Mouse (Mus musculus): Measurements from ENCODE around the gene Ier5.

Gene Ier5

DNA sequence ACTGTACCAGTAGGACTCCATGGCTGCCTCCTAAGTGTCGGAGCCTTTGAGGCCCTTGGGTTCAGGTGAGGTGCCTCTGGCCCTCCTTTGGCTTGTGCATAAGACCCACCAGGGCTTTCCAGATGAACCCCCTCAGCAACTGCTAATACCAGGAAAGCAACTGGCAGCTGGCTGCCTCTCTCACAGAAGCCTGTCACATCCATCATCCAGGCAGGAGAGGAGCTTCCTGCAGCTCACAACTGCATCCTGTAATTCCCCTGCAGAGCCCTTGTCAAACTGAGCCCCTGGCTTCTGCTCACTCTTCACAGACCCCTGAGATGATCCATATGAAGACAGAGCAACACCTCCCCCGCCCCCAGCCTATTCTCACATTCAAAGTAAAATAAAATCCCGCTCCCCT, 21.8 kb downstream of the Ier5 start:
- no peak for DNase-seq (ENCODE audit: low read depth)

DNA sequence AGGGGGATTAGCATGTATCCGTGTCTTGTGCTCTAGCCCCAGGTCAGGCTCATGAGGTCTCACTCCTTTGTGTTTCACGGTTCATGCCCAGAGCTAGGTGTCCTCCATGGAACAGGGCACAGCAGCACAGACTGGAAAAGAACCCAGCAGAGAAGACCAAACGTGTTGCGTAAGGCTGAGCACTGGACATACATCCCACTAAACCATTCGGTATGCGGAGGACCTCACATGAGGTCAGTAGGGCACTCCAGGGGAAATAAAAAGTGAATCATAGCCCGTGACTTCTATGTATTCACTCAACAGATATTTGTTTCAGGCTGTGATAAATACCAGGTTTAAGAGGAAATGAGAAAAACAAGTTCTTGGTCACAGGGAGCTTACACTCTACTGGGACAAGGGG, 23.6 kb downstream of the Ier5 start:
- DNase-seq (ENCODE audit: low read depth) = no peak

DNA sequence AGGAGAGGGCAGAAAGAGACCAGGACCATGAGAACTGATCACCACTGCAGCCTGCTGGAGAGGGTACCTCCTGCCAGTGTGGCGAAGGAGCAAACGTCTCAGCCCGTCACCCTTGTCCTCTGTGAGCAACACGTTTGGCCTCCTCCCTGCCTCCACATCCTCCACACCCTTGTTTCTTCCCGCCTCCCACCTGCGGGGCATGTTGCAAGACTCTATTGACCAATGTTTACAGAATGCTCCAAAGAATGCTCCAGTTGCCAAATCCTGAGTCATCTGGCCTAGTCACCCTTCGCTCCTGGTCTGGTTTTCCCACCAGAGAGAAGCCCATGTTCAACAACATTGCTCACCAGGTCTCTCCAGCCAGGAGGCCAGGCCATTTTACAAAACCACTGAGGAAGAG, 24.6 kb downstream of the Ier5 start:
- peak; percentile 99 for DNase-seq (ENCODE audit: low read depth)

DNA sequence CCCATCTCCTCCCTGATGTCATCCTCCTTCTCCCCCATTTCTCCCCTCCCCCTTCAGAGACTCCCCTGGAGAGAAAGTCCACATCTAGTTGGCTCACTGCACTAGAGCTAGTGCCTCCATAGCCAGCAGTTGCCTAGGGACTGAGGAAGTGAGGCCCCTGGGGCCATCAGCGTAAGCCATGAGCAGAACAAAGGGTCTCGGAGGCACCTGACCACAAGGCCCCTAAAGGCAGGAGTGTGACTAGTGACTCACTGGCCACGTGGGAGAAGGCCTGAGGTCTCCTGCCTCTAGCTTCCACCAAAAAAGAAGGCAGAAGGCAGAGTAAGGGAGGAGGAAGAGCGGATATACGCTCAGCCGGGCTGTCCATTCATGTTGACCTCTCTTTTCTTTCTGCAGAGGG, 25.5 kb downstream of the Ier5 start:
- DNase-seq (ENCODE audit: low read depth) = no peak

DNA sequence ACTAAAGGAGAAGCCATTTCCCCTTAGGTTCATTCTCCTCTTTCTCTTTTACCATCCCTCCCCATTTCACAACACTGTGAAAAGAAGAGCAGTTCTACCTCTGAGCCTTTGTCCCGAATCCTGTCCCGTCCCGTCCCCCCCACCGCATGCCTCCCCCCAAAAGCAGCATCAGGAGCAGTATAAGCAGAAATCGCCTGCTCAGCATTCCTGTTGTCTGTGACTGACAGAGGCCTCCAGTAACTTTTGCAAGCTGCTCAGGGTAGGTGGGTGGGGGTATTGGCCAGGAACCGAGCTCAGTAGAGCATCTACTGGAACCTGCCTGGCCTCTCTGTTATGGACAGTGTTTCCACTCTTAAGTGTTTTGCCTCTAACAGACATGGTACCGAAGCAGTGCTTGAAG, 26.3 kb downstream of the Ier5 start:
- DNase-seq (ENCODE audit: low read depth) = no peak

DNA sequence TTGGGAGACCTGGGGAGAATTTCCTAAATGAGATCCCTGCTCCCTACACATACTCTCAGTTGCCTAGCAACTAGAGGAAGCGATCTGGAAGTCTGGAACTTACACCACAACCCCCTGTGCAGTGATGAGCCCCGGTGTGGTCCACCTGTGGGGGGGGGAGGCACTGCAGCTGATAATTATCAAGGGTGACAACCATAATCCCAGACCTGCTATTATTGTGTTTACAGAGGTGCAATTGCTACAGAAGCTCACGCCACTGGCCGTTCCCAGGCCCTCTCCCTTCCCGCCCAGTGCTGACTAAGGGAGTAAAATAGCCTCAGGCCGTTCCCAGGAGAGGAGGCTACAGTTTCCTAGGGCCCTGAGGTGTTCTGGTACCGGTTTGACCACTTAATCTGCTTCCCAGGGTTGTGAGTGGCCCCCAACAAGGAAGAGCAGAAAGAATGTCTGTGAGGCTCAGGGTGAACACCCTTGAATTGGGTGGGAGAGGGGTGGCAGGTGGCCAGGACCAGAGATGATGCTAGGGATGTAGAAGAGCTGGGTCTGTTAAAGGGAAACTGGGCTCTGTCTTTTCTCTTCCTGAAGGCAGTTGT, 28.1 kb downstream of the Ier5 start:
- no peak for DNase-seq (ENCODE audit: low read depth)

DNA sequence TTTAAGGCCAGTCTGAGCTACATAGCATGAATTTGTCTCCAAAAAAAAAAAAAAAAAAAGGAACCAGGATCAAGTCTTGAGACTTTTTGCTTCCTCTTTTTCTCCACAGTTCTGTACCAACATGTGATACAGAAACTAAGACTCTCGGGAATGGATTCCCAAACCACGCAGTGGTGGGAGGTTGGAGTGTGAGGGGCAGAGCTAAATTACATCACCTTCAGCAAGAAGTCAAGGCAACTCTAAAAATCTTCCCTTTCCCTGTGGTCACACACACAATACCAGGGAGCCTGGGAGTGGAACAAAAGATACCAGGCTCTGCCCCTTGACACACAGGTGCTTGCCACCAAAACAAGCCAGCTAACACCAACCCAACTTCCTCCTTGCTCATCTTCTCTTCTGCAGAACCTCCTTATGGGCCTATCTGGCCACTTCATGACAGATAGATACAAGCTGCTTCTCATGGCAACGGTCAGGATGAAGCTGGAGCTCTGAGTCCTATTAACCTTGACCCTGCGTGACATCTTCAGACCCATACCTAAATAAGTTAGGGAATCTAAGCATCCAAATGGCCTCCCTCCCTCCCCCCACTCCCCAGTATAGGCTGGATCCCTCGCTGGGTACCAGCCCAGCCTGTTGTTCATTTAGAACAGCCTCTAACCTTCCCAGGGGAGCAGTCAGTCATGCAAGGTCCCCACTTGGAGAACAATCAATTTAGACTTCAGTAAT, 28.7 kb downstream of the Ier5 start:
- no peak for DNase-seq (ENCODE audit: low read depth)

DNA sequence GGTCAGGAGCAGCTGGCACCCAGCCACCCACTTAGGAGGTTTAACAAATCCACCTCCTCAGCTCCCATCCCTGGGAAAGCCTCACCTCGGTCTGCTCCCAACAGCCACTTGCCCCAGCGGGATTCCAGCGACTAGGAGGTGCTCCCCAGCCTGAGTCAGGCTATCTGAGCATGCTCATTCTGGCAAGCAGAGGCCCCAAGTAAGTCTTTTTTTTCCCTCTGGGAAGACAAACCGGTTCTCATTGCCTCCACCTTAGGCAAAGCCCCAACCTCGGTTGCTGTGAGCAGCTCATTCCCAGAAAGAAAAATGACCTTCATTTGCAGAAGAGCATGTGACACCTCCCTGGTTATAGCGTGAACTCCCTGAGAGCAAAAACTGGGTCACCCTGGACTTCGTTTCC, 29.7 kb downstream of the Ier5 start:
- DNase-seq (ENCODE audit: low read depth) = no peak

DNA sequence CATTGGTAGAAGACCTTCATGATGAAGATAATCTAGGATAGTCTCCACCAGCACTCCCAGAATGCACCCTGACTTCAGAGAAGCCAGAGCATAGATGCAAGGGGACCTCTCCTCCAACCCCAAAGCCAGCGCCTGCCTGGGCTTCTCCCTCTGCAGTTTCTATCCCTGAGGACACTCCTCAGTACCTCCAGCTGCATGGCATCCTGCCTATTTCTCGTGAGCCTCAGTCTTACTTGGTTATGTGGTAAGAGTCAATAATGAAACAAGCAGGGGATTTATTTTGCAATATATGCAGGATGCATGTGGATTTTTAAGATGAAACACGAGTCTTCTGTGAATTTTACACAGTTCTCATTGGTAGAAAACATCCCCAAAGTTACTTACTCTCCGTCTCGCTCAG, 33.2 kb downstream of the Ier5 start:
- DNase-seq (ENCODE audit: low read depth) = no peak

DNA sequence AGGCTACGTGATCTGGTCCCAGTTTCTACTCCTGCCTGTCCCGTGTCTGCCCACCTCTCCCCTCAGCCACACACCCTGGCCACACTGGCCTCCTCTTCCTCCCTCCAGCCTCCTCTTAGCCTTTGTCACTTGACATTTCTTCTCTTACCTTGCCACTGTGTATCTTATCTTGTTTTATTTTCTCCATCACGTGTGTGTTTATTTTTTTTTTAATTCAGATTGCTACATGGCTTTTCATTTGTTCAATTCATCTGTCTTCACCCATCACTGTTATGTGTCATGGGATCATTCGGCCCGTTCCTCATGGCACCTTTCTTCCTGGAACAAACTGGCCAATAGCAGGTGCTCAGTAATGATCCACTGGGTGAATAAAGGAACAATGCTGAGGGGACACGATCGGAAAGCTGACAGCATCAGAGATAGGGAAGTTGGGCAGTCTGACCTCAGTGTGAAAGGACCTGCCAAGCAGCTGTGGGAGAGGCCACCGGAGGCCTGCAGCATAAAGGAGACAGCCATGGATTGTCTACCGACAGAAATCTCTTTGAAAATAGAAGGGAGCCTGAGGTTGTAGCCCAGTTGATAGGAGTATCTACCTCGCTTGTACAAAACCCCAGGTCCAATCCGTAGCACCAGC, 34.3 kb downstream of the Ier5 start:
- DNase-seq (ENCODE audit: low read depth) = no peak

DNA sequence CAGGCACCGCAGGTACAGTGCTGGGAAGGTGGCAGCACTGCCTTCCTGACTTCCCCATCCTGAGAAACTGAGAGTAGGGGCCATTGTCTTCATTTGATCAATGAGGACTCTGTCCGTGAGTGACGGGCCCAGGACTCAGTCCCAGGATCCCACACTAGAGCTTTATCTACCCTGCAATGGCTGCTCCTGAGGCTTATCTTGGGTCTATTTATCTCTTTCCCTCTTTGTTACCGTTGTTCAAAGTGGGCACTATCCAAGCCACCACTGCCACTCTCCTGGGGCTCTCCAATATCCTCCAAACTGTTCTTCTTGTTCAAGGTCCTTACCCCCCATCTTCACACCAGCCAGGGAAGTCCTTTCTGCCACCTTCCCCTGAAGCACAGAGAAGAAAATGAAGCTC, 34.8 kb downstream of the Ier5 start:
- DNase-seq (ENCODE audit: low read depth) = no peak

DNA sequence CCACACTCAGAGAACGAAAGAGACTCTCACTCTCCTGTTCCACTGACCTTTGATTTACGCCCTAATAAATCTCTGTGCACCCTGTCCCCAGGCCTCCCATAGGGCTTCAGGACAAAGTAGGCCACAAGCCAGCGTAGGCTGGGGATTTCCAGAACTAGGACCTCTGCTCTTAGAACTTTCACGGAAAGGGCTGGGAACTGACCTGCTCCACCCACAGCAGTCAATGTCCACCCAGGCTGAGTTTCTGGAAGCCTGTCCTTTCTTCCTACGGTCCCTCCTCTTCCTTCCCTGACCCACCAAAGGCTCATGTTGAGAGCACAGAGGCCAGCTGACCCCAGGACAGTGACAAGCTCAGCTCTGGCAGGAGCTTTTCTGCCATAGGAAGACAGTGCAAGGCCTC, 35.3 kb downstream of the Ier5 start:
- DNase-seq (ENCODE audit: low read depth) = no peak

DNA sequence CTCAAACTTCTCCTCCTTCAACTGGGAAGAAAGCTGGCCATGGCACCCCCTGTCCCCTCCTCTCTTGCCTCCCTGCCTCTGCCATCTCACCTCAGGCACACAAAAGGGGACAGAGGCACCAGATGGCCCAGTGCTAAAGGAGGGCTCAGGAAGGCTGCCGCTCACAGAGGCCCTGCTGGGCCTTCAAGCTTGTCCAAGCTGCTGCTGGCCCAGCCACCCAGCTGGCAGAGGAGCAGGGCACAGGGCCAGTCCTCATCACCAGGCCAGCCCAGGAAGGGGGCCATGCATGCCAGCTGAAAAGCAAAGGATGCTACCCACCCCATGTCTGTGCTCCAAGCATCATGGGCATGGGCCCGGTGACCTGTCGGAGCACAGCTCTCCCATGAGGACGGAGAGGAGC, 36.5 kb downstream of the Ier5 start:
- DNase-seq (ENCODE audit: low read depth) = no peak

DNA sequence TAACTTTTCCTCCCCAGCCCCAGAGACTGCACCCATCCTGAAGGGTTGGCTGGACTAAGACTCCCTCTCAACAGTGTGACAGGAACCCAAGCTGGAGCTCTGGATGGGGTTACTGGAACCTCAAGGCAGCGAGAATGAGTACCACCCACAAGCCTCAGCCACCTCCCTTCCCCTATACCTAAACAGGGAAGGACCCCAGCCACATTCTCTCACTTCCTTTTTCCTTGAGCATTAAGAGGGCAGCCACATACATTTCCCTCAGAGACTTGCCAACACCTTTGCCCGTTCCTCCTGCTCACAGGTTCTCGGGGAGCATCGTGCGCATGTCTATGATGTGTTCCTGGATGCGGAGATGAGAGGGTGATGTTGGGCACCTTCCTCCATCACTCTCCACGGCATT, 37.4 kb downstream of the Ier5 start:
- no peak for DNase-seq (ENCODE audit: low read depth)

DNA sequence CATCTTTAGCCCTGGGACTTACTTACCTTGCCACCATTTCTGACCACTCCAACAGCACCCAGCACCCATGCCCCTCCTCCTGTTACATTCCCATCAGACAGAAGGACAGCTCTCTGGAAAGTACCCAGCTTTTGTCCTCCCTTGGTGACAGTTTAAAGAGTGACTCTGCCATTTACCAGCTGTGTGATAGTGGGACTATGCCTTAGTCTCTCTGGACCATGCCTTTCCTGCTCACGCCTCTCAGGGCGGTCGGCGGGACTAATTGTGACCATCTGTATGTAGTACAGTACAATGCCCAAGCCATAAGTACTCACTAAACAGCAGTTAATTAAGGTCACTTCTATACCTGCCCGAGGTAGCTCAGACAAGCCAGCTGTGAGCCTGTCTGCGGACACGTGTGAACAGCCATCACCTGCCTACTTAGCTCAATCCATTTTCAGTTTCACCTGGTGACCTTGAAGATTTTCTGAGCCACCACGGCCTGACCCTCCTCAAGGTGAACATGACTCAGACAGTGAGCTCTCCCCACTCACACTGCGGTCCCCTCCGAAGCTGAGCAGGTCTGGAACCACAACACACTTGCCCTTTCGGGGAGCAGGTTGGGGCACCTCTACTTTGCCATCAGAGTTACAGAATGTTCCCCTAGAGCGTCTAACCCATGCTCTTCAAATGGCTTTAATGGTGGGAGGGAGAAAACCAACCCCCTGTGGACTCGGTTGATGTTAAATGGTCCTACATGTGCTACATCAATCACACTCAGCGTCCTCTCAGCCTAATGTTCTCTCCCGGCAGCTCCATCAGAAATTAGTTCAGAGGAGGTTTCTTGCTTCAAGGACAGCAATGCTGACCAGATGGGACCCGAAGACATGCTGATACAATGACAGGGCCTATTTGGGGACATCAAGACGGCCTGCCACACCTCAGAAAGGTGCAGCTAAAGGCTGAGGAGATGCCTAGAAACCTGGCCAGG, 38.3 kb downstream of the Ier5 start:
- no peak for DNase-seq (ENCODE audit: low read depth)

DNA sequence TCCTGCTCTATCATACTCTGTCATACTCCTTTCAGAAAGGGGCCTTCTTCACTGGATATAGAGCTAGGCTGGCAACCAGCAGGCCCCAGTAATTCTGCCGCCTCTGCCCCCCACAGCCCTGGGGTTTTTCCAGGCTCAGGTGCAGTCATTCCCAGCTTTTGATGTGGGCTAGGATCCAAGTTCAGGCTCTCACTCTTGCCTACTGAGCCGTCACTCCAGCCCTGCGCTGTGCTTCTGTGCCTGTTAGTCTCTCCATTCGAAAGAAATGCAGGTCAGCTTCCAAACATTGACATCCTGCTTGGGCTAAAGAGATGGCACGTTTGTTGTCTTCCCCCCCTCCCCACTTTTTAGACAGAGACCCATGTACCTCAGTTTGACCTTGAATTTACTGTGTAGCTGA, 39.2 kb downstream of the Ier5 start:
- no peak for DNase-seq (ENCODE audit: low read depth)

DNA sequence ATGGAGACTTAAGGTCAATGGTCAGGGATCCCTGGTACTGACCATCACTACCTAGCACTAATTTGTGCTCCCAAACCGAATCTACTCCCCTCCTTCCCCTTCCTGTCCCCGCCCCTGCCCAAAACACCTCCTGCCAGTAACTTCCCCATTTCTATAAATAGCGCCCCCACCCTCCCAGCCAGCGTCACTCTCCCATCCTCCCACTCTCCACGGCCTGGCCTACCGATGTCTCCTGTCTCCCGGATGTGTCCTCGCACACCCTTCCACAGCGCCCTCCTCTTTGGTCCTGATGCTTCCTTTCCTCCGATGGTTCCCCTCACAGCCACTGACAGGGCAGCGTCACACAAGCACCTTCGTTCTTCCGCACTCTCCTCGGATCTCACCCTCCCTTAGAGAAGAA, 39.9 kb downstream of the Ier5 start:
- no peak for DNase-seq (ENCODE audit: low read depth)

DNA sequence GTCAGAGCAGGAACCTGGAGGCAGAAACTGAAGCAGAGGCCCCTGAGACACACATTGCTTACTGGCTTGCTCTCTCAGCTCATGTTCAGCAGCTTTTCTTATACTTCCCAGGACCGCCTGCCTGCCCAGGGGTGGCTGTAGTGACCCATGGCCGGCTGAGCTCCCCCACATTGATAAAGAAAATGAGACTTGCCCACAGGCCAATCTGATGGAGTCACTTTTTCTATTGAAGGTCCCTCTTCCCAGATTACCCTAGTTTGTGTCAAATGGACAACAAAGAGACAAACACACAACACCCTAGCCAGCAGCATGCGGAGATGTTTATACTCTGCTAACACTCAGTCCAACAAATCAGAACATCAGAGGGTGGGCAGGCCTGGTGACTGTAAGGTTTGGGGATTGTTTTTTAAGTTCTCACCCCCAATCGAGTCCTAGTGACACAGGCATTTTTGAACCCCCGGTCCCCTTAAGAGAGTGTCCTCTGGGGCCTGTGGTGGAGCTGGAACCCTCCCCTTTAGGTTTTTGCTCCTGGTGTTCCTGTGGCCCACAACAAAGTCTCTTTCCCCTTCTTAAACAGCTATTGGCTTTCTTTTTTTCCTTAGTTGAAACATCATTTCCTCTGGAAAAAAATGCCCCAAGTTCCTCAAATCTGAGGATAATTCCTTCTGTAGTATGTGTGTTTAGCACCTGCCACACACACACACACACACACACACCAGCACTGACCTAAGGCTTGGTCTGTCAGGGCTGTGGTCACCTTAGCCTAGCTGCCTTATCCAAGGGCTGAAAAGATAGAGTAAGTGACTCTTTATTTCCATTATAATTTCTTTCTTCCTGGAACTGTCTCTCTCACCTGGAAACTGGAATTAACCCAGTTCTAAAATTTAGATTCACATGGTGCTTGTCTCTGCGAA, 41.1 kb downstream of the Ier5 start:
- DNase-seq (ENCODE audit: low read depth) = no peak

DNA sequence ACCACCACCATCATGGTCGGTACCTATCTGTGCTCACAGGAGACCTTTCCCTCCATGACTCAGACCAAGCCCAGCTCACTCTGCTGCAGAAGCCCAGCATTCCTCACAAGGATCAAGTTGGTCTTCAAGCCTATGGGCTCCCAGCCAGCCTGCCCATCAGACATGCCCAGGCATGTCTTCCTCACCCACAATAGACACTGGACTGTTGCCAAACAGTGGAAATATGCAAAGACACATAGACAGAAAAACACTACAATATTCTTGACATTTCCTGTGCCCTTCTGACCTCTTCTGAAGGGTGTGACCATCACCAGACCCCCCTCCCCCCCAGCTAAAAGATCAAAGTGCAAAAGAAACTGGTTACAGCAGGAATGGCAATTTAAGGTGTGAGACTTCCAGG, 43.3 kb downstream of the Ier5 start:
- no peak for DNase-seq (ENCODE audit: low read depth)

DNA sequence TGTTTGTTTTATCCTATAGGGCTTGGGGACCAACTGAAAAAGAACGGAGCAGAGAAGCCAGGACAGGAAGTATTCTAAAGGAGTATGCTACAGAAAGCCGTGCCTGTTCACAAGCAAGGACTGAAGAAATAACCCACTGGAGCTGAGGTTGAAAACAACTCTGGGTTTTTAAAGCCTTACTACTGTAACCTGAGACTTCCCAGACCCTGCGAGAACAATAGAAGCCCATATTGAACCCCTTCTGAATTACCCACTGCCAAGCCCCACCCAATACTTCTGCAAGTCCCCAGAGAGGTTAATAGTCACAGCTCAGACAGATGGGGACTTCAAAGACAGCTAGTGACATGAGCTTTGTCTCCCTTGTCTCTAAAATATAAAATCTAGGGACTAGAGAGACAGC, 44.4 kb downstream of the Ier5 start:
- no peak for DNase-seq (ENCODE audit: low read depth)

DNA sequence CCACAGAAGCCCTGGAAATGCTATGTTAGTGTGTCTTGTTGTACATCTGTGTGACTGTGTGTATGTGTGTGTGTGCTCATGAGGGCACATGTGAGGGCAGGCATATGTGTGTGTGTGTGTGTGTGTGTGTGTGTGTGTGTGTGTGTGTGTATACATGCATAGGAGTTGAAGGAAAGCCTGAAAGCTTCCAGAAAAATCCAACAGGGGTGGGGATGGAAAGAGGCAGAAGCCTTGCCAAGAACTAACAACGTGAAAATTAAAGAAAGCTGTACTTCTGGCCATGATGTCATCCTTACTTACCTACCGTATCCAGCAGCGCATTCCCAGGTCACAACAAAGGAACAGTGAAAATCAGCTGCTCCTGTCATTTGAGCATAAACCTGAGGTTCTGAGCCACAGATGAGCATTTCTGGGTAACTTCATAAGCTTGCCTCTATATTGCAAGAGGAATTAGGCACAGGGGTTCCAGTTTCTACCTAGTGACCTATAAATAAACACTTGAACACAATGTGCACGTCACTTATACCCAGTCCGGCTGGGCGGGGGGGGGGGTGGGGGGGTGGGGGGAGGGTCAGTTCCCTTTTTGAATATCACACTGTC, 45.0 kb downstream of the Ier5 start:
- DNase-seq (ENCODE audit: low read depth) = no peak
